Mouse (Mus musculus): ENCODE data around the gene Stx11. TPM values are rescaled to one million over a fixed set of nuclear protein-coding genes. Genes with fewer than 3 reads are reported as not detected.

Stx11 gene
- total and polyA plus RNA-seq, 3 experiments: 1.9 to 2.9 TPM; not detected in 1

GRCm38 (mm10) chr10:12983516-12983915 is 19.4 kb upstream of the Stx11 start:
- H3K4me1 ChIP-seq (ENCODE audit: control insufficient read depth in 1 of 2, insufficient read depth in 2 of 2, low read length in 2 of 2): peaks cover 22 to 26% of the 10 kb centered on the region in 2 experiments
- H3K9ac ChIP-seq (ENCODE audit: control insufficient read depth, low read depth, low read length, poor library complexity, severe bottlenecking): no peak overlapping the region
- no peaks in the 10 kb centered on the region for H3K27me3 ChIP-seq (ENCODE audit: control insufficient read depth in 1 of 2, insufficient read depth in 2 of 2, low read length in 2 of 2)
- DNase-seq (ENCODE audit: low read depth, low spot score): no peak
- peaks cover 0 to 19% of the 10 kb centered on the region in 2 experiments; a peak in 2 of 4 replicates for H3K36me3 ChIP-seq (ENCODE audit: control insufficient read depth in 1 of 2, insufficient read depth in 2 of 2, low read length in 2 of 2)
- no peaks in the 10 kb centered on the region for H3K9me3 ChIP-seq (replicated peaks; ENCODE audit: insufficient read depth, low read length)
- no peak overlapping the region for H3K27ac ChIP-seq (ENCODE audit: control insufficient read depth, low read depth, low read length)
- no peaks in the 10 kb centered on the region for H3K79me2 ChIP-seq (ENCODE audit: control insufficient read depth, insufficient read depth, low read length, poor library complexity)
- TF ChIP-seq TCF12 (IDR thresholded peaks at IDR 0.05; ENCODE audit: low read depth, low read length) (no peak), NELFE (IDR thresholded peaks at IDR 0.05; ENCODE audit: low read depth, low read length) (no peak), POLR2AphosphoS5 (IDR thresholded peaks at IDR 0.05; ENCODE audit: borderline replicate concordance, low read depth, low read length) (no peak), ETS1 (IDR thresholded peaks at IDR 0.05; ENCODE audit: low read depth, low read length) (no peak), RAD21 (IDR thresholded peaks at IDR 0.05; ENCODE audit: low read depth, low read length) (no peak), BHLHE40 (IDR thresholded peaks at IDR 0.05; ENCODE audit: borderline replicate concordance, low read depth, low read length) (no peak), POLR2A (IDR thresholded peaks at IDR 0.05; ENCODE audit: control insufficient read depth in 1 of 2, insufficient read depth in 1 of 2, low read depth in 1 of 2, low read length in 2 of 2, poor library complexity in 1 of 2) (no peak), ELF1 (IDR thresholded peaks at IDR 0.05; ENCODE audit: low read depth, low read length) (no peak), POLR2AphosphoS2 (IDR thresholded peaks at IDR 0.05; ENCODE audit: low read length) (no peak), MAFK (IDR thresholded peaks at IDR 0.05; ENCODE audit: borderline replicate concordance, low read depth, low read length) (no peak), TAL1 (IDR thresholded peaks at IDR 0.05; ENCODE audit: low read length) (no peak), GABPA (IDR thresholded peaks at IDR 0.05; ENCODE audit: low read depth, low read length) (no peak), CHD1 (IDR thresholded peaks at IDR 0.05; ENCODE audit: low read depth, low read length) (no peak), TBP (IDR thresholded peaks at IDR 0.05; ENCODE audit: low read depth, low read length) (no peak), ZMIZ1 (IDR thresholded peaks at IDR 0.05; ENCODE audit: low read depth, low read length) (no peak), USF1 (IDR thresholded peaks at IDR 0.05; ENCODE audit: low read depth, low read length) (no peak), SIN3A (IDR thresholded peaks at IDR 0.05; ENCODE audit: low read length) (no peak), SMC3 (IDR thresholded peaks at IDR 0.05; ENCODE audit: low read depth, low read length) (no peak), MYC (IDR thresholded peaks at IDR 0.05; ENCODE audit: low read depth, low read length) (no peak)
- no peak overlapping the region for H3K4me3 ChIP-seq (ENCODE audit: control insufficient read depth in 1 of 2, insufficient read depth in 1 of 2, low read depth in 2 of 2, low read length in 2 of 2)

DNA sequence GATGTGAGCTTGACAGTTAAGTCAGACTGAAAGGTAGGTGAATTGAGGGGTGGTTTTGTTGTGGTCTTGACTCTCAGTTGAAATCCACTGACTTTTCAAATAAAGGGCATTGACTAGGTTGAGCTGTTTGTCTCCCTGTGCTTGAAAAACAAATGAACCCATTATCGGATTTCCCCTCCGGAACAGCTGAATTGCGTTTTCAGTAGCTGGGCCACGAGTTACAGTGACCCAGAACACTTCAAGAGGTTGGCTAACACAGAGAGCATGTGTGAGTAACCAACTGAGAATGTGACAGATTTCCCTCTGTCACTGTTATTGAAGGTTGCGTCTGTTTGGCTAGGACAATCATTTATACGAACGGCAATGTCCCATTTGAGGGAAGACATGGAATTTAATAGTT is 17.0 kb upstream of the Stx11 start:
- H3K9ac ChIP-seq (ENCODE audit: control insufficient read depth, low read depth, low read length, poor library complexity, severe bottlenecking): no peak overlapping the region
- peaks cover 11% of the 10 kb centered on the region in 2 experiments for H3K4me1 ChIP-seq (ENCODE audit: control insufficient read depth in 1 of 2, insufficient read depth in 2 of 2, low read length in 2 of 2)

More for the DNA sequence above, 17.0 kb upstream of the Stx11 start:
- peaks cover 0 to 11% of the 10 kb centered on the region in 2 experiments; a peak in 2 of 4 replicates for H3K36me3 ChIP-seq (ENCODE audit: control insufficient read depth in 1 of 2, insufficient read depth in 2 of 2, low read length in 2 of 2)
- H3K27me3 ChIP-seq (ENCODE audit: control insufficient read depth in 1 of 2, insufficient read depth in 2 of 2, low read length in 2 of 2): no peaks in the 10 kb centered on the region
- no peak overlapping the region for H3K27ac ChIP-seq (ENCODE audit: control insufficient read depth, low read depth, low read length)
- H3K4me3 ChIP-seq (ENCODE audit: control insufficient read depth in 1 of 2, insufficient read depth in 1 of 2, low read depth in 2 of 2, low read length in 2 of 2): no peak overlapping the region
- no peaks in the 10 kb centered on the region for H3K79me2 ChIP-seq (ENCODE audit: control insufficient read depth, insufficient read depth, low read length, poor library complexity)
- no peak for DNase-seq (ENCODE audit: low read depth, low spot score)
- no peaks in the 10 kb centered on the region for H3K9me3 ChIP-seq (replicated peaks; ENCODE audit: insufficient read depth, low read length)
- TF ChIP-seq BHLHE40 (IDR thresholded peaks at IDR 0.05; ENCODE audit: borderline replicate concordance, low read depth, low read length): no peak
- no peak for TF ChIP-seq POLR2AphosphoS5 (IDR thresholded peaks at IDR 0.05; ENCODE audit: borderline replicate concordance, low read depth, low read length)
- no peak for TF ChIP-seq POLR2AphosphoS2 (IDR thresholded peaks at IDR 0.05; ENCODE audit: low read length)
- no peak for TF ChIP-seq MAX (IDR thresholded peaks at IDR 0.05; ENCODE audit: low read length)
- TF ChIP-seq CHD2 (IDR thresholded peaks at IDR 0.05; ENCODE audit: low read length): no peak
- TF ChIP-seq E2F4 (IDR thresholded peaks at IDR 0.05; ENCODE audit: borderline replicate concordance, low read depth, low read length): no peak
- TF ChIP-seq NELFE (IDR thresholded peaks at IDR 0.05; ENCODE audit: low read depth, low read length): no peak
- no peak for TF ChIP-seq CHD1 (IDR thresholded peaks at IDR 0.05; ENCODE audit: low read depth, low read length)
- TF ChIP-seq ZNF384 (IDR thresholded peaks at IDR 0.05; ENCODE audit: low read depth, low read length): no peak
- no peak for TF ChIP-seq GATA1 (IDR thresholded peaks at IDR 0.05; ENCODE audit: low read depth, low read length)
- no peak for TF ChIP-seq GABPA (IDR thresholded peaks at IDR 0.05; ENCODE audit: low read depth, low read length)
- TF ChIP-seq MYC (IDR thresholded peaks at IDR 0.05; ENCODE audit: low read depth, low read length): no peak

Measured in MEL (cell line).